Mouse (Mus musculus): ENCODE measurements around the gene 1700019D03Rik. TPM values are rescaled to one million over a fixed set of nuclear protein-coding genes. Genes with fewer than 3 reads are reported as not detected.

1700019D03Rik gene
- not detected in 2 replicates for polyA plus RNA-seq (2012; ENCODE audit: insufficient read depth, insufficient read length, missing spikeins)

- Histone ChIP-seq H3K4me3 (ENCODE audit: insufficient read depth, low read length) (no peak within 1 kb of the TSS), H3K27ac (ENCODE audit: insufficient read depth, low read depth, low read length) (no peak within 1 kb of the TSS), H3K4me1 (ENCODE audit: control insufficient read depth, insufficient read depth, low read length) (no peaks in the 10 kb centered on the region)
- no peak for TF ChIP-seq POLR2A (IDR thresholded peaks at IDR 0.05; ENCODE audit: borderline replicate concordance, low read depth, low read length)
- TF ChIP-seq CTCF (IDR thresholded peaks at IDR 0.05; ENCODE audit: low read depth, low read length) = no peak
Observed at GRCm38 (mm10) chr1:53020079-53020478, at the start of gene 1700019D03Rik. Gene 1700019D03Rik (minus strand): TSS chr1:53020179.

GRCm38 (mm10) chr1:53063921-53064320 lies 43.9 kb upstream of the 1700019D03Rik start:
- no peak overlapping the region for H3K27ac ChIP-seq (ENCODE audit: insufficient read depth, low read depth, low read length)
- H3K4me1 ChIP-seq (ENCODE audit: control insufficient read depth, insufficient read depth, low read length) = no peaks in the 10 kb centered on the region
- no peak overlapping the region for H3K4me3 ChIP-seq (ENCODE audit: insufficient read depth, low read length)
- TF ChIP-seq POLR2A (IDR thresholded peaks at IDR 0.05; ENCODE audit: borderline replicate concordance, low read depth, low read length) = no peak
- TF ChIP-seq CTCF (IDR thresholded peaks at IDR 0.05; ENCODE audit: low read depth, low read length) = no peak

GRCm38 (mm10) chr1:53061871-53062608 lies 42.1 kb upstream of the 1700019D03Rik start:
- no peak overlapping the region for H3K27ac ChIP-seq (ENCODE audit: insufficient read depth, low read depth, low read length)
- TF ChIP-seq CTCF (IDR thresholded peaks at IDR 0.05; ENCODE audit: low read depth, low read length) (no peak), POLR2A (IDR thresholded peaks at IDR 0.05; ENCODE audit: borderline replicate concordance, low read depth, low read length) (no peak)
- H3K4me3 ChIP-seq (ENCODE audit: insufficient read depth, low read length) = no peak overlapping the region
- no peaks in the 10 kb centered on the region for H3K4me1 ChIP-seq (ENCODE audit: control insufficient read depth, insufficient read depth, low read length)

- Histone ChIP-seq H3K4me1 (ENCODE audit: control insufficient read depth, insufficient read depth, low read length) (no peaks in the 10 kb centered on the region), H3K27ac (ENCODE audit: insufficient read depth, low read depth, low read length) (no peak within 1 kb of the TSS), H3K4me3 (ENCODE audit: insufficient read depth, low read length) (no peak within 1 kb of the TSS)
- TF ChIP-seq CTCF (IDR thresholded peaks at IDR 0.05; ENCODE audit: low read depth, low read length) (no peak), POLR2A (IDR thresholded peaks at IDR 0.05; ENCODE audit: borderline replicate concordance, low read depth, low read length) (no peak)
Observed at GRCm38 (mm10) chr1:53061340-53061739, 41.4 kb upstream of the 1700019D03Rik start, which contains the start of gene Mstn. Gene Mstn (plus strand): TSS chr1:53061640.

GRCm38 (mm10) chr1:53060499-53060898 lies 40.5 kb upstream of the 1700019D03Rik start:
- no peaks in the 10 kb centered on the region for H3K4me1 ChIP-seq (ENCODE audit: control insufficient read depth, insufficient read depth, low read length)
- TF ChIP-seq CTCF (IDR thresholded peaks at IDR 0.05; ENCODE audit: low read depth, low read length) = no peak
- TF ChIP-seq POLR2A (IDR thresholded peaks at IDR 0.05; ENCODE audit: borderline replicate concordance, low read depth, low read length) = no peak
- H3K27ac ChIP-seq (ENCODE audit: insufficient read depth, low read depth, low read length) = no peak overlapping the region
- H3K4me3 ChIP-seq (ENCODE audit: insufficient read depth, low read length) = no peak overlapping the region

GRCm38 (mm10) chr1:53059106-53059505 lies 39.1 kb upstream of the 1700019D03Rik start:
- H3K27ac ChIP-seq (ENCODE audit: insufficient read depth, low read depth, low read length) = no peak overlapping the region
- H3K4me3 ChIP-seq (ENCODE audit: insufficient read depth, low read length) = no peak overlapping the region
- no peak for TF ChIP-seq CTCF (IDR thresholded peaks at IDR 0.05; ENCODE audit: low read depth, low read length)
- no peak for TF ChIP-seq POLR2A (IDR thresholded peaks at IDR 0.05; ENCODE audit: borderline replicate concordance, low read depth, low read length)

GRCm38 (mm10) chr1:53053087-53054022 lies 33.4 kb upstream of the 1700019D03Rik start:
- no peak overlapping the region for H3K4me3 ChIP-seq (ENCODE audit: insufficient read depth, low read length)
- H3K4me1 ChIP-seq (ENCODE audit: control insufficient read depth, insufficient read depth, low read length) = no peaks in the 10 kb centered on the region

More at GRCm38 (mm10) chr1:53059106-53059505, 39.1 kb upstream of the 1700019D03Rik start:
- no peaks in the 10 kb centered on the region for H3K4me1 ChIP-seq (ENCODE audit: control insufficient read depth, insufficient read depth, low read length)

GRCm38 (mm10) chr1:53049763-53050427 lies 29.9 kb upstream of the 1700019D03Rik start:
- no peak overlapping the region for H3K27ac ChIP-seq (ENCODE audit: insufficient read depth, low read depth, low read length)
- H3K4me1 ChIP-seq (ENCODE audit: control insufficient read depth, insufficient read depth, low read length) = no peaks in the 10 kb centered on the region
- no peak overlapping the region for H3K4me3 ChIP-seq (ENCODE audit: insufficient read depth, low read length)
- TF ChIP-seq CTCF (IDR thresholded peaks at IDR 0.05; ENCODE audit: low read depth, low read length) (no peak), POLR2A (IDR thresholded peaks at IDR 0.05; ENCODE audit: borderline replicate concordance, low read depth, low read length) (no peak)

More at GRCm38 (mm10) chr1:53053087-53054022, 33.4 kb upstream of the 1700019D03Rik start:
- H3K27ac ChIP-seq (ENCODE audit: insufficient read depth, low read depth, low read length) = no peak overlapping the region
- no peak for TF ChIP-seq CTCF (IDR thresholded peaks at IDR 0.05; ENCODE audit: low read depth, low read length)
- no peak for TF ChIP-seq POLR2A (IDR thresholded peaks at IDR 0.05; ENCODE audit: borderline replicate concordance, low read depth, low read length)

- H3K4me3 ChIP-seq (ENCODE audit: insufficient read depth, low read length) = no peak overlapping the region
- H3K27ac ChIP-seq (ENCODE audit: insufficient read depth, low read depth, low read length) = no peak overlapping the region
- no peak for TF ChIP-seq POLR2A (IDR thresholded peaks at IDR 0.05; ENCODE audit: borderline replicate concordance, low read depth, low read length)
- no peak for TF ChIP-seq CTCF (IDR thresholded peaks at IDR 0.05; ENCODE audit: low read depth, low read length)
- H3K4me1 ChIP-seq (ENCODE audit: control insufficient read depth, insufficient read depth, low read length) = no peaks in the 10 kb centered on the region
Observed at GRCm38 (mm10) chr1:53037443-53037871, 17.5 kb upstream of the 1700019D03Rik start.
